Mouse (Mus musculus): ENCODE measurements around the gene Tarm1.

The Tarm1 gene

DNA sequence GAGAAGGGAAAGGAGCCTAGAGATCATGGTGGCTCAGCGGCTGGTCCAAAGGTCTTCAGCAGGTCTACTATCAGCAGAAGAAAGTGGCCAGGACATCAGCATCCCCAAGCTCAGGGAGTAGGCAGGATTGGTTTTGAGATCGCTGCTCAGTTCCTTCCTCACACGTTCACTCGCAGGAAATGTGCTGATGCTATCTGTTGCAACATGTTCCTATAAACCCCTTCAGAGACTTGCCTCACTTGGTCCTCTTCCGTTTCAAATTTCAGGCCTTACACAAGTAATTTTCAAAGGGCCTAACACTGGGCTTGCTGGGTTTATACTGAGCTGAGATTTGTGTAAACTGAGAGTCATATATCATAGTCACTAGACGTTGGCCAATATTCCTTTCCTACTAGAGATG lies at the start of gene Tarm1:
Gene Tarm1, minus strand, starts transcription at position 186 of the 400 bp plus-strand sequence.
- no peak for DNase-seq (ENCODE audit: low spot score)

DNA sequence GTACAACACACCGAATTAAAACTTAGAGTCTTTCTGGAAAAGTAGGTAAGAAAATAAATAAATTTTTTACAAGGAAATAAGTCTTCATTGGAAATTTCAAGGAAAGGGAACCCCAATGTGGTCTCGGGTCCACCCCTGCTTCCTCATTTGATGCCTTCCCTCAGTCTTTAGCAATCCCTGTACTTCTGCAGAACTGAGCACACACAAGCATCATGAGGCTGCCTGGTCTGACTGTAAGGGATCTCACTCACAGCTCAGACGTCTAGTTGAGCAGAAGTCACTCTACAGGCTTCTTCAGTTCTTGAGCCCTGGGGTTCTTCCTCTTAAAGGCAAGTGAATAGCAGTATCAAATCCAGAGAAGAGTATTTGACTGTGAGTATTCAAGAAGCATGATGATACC lies 3.5 kb upstream of the Tarm1 start:
- no peak for DNase-seq (ENCODE audit: low spot score)

DNA sequence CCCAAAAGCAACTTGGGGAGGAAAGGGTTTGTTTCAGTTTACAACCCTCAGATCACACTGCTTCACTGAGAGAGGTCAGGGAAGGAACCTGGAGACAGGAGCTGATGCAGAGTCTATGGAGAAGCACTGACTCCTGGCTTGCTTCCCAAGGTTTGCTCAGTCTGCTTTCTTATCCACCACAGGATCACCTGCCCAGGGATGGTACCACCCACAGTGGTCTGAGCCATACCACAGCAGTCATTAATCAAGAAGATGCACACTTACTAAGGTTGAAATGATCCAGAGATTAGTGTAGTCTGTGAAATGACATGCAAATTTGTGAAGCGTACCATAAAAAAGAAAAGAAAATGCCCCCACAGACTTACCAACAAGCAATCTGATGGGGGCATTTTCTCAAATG lies 2.0 kb downstream of the Tarm1 start:
- DNase-seq (ENCODE audit: low spot score), result no peak

DNA sequence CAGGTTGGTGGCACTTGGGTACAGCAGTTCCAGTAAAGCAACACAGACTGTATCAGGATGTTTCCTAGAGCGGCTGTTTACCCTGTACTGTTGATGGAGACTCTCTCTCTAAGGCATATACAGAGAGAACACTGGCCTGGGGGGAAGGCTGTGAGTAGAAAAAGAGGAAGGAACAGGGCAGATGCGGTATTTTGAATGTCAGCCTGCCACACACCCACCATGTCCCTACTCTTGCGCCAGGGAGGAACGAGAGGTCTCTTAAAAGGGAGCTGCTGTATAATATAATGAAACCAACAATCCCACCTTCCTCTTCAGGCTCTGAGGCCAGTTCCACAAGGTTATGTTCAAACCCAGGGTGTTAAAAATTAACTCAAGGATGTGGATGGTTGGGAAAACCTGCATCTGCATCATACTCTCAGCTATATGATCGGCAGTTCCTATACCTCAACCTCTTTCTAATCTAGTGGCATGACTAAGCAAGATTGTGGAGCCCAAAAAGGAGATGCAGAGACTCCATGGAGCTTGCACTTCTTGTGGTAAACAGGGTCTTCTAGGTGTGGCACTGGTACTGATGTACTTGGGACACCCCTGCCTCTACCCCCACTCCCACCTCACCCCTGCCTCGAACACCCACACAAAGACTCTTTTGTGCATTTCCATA lies 20.3 kb downstream of the Tarm1 start:
- no peak for DNase-seq (ENCODE audit: low spot score)

DNA sequence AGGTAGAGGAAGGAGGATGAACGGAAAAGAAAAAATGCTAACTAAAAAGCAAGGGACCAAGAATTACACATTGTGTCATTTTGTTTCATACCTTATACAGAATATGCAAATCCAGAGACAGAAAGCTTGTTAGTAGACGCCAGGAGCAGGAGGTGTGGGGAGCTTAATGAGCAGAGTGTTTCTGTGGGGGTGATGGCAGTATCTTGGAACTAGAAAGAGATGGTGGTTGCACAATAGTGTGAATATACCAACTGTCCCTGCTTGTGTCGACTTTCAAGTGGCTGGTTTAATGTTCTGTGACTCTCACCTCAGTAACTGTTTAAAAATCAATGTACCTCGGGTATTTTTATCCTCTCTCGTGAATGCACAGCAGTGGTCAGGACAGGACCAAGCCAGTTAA lies 25.7 kb downstream of the Tarm1 start:
- no peak for DNase-seq (ENCODE audit: low spot score)

DNA sequence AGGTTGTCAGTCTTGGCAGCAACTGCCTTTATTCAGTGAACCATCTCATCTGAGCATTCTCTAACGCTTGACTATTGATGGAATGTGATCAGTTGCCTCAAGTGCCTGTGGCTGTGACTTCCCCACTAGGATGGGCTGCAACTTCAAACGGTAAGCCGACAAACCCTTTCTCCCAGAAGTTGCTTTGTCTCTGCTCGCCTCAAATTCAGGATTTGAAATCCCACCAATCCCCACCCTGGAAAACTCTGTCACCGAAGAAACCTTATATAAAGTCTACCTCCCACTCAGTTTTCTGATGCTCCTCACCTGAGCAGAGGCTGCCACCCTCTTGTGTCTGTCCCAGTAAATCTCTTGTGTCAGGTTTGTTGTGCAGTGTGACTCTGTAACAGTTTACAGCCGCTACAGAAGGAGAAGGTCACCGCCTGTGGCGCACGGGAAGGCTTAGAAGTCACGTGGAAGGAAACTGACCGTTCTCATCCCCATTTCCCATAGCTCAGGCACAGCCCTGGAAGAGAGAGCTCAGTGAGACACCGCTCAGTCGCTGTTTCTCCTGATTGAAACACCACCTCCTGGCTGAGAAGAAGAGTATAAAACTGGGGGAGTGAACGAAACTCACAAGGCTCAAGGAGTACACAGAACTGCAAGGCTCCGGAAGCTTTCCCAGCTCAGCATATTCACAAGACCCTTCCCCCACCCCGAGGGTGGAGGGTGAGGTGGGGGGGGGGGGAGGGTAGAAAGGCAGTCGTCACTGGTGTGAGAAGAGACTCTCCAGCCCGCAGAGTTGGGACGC lies 27.9 kb downstream of the Tarm1 start:
- no peak for DNase-seq (ENCODE audit: low spot score)

DNA sequence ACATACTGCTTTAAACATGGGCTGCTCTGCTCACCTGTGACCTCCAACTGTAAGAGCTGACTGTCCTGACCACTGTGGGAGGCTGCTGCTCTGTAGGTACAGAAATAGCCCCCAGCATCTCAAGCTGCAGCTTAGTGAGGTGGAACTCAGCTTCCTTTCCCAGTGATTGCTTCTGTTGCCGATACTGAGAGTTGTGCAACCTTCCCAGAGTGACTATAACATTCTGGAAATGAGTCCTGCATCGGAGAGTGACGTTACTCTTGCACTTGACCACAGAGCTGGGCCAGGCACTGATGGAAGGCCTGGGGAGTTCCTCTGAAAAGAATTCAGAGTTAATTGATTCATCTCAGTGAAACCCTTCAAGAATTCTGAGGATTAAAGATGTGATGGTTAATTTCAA lies 29.6 kb downstream of the Tarm1 start:
- DNase-seq (ENCODE audit: low spot score), result no peak

DNA sequence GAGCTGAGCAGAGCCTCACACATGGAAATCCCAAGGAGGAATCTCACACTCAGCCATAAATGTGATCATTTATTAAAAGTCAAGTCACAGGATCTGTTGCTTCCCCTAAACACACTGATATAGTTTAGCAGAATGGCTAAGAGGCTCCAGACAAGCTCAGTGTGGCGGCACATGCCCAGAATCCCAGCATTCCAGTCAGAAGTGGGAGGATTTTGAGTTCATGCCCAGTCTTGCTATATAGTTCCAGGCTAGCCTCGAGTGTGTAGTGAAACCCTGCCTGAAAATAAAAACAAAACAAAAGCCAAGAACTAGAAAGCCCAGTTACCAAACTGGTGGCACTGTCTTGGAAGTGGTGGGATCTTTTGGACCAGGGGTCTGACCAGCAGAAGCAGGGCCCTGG lies 33.8 kb downstream of the Tarm1 start:
- DNase-seq (ENCODE audit: low spot score), result no peak

DNA sequence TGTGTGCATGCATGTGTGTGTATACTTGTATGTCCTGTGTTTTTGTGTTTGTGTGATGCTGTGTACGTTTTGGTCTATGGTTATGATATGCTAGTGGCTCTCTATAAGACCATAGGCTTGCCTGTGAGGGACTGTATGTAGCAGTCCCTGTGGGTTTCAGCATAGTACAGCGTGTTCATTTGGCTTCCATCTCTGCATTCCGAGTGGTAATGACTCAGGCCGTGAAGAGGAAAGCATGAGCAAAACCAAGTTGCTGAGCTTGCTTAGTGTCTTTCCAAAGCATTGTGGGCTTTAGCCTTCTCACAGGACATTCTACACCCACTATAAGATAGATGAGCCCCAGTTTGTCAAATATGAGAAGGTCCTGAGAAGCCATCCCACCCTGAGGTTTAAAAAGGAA lies 39.1 kb downstream of the Tarm1 start:
- DNase-seq (ENCODE audit: low spot score), result no peak

DNA sequence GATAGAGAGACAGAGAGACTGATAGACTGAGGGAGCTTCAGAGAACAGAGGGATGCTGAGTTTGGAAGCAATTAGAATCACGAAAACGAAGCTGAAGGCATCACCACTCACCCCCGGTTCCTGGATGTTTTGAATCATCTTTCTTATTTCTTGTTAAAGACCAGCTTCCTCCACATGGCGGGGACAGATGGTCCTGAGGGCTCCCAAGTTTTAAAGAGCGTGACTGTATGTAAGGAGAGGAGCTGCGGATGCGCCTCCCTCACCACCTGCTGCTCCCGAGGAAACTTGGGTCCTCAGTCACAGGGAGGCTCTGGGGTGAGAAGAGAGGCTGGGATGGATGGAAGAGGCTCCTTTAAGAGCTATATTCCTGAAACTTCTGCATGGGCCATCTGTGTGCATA lies 42.2 kb downstream of the Tarm1 start:
- DNase-seq (ENCODE audit: low spot score), result no peak

DNA sequence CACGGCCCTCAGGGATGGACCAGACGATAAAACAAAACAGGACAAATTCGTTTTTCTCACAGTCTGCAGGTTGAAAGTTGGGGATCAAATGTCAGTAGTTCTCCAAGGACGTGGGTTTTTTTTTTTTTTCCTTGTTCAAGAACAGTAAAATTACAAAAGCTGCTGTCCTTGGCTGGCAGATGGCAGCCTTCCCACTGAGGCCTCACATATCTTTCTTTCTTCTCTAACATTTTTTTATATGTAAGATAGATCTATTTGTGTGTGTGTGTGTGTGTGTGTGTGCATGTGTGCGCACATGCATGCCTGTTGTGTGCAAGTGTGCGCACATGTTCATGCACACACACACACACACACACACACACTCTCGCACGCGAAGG lies 44.6 kb downstream of the Tarm1 start:
- DNase-seq (ENCODE audit: low spot score), result no peak

DNA sequence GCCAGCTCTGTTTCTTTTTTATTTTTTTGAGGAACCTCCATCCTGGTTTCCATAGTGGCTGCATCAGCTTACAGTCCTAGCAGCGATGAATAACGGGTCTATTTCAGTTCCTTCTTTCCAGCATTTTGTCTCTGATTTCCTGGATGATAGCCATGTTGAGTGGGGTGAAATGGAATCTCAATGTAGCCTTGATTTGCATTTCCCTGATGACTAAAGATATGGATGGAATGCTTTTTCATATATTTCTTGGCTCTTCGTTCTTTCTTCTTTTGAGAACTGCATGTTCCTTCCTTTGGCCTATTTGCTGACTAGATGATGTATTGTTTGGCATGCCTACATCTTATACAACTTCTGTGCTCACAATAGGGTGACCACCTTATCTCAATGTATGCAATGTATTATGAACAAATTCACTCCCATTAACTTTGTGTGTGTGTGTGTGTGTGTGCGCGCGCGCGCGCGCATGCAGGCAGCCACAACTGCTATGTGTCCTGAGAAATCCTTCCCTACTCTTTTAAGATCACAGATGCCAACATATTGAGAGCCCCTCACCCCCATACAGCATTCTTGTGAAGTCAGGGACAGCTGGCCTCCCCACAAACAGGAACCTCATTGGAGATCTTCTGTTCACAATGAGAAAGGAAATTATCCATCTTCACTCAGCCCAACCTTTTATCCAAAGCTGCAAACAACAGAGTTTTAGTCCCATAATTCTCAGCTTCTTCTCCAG lies 45.1 kb downstream of the Tarm1 start:
- no peak for DNase-seq (ENCODE audit: low spot score)

DNA sequence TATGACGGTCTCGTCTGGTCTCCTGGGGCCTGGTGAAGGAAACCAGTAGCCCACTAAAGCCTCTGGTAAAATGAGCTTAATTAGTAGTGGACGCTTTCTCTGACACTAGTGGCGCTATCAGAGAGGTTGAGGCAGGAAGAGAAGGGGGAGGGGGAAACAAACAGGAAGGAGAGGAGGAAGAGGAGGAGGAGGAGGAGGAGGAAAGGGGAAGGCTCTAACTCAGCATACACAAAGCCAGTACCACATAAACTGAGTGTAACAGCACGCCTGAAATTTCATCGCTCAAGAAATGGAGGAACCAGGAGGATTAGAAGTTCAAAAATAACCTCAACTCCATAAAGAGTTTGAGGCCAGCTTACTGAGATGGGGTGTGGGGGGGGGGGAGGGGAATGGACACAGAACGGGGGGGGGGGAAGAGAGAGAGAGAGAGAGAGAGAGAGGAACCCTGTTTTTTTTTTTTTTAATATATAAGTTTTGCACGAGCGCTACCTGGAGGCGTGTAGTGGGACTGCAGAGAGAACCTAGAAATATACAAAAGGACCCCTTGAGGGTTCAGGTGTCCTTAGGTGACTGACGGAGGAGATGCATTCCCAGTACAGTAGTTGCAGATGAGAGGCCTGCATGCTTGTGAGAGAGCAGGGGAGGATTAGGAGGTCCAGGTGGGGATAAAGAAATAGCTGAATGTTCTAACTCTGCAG lies 48.8 kb downstream of the Tarm1 start:
- no peak for DNase-seq (ENCODE audit: low spot score)

DNA sequence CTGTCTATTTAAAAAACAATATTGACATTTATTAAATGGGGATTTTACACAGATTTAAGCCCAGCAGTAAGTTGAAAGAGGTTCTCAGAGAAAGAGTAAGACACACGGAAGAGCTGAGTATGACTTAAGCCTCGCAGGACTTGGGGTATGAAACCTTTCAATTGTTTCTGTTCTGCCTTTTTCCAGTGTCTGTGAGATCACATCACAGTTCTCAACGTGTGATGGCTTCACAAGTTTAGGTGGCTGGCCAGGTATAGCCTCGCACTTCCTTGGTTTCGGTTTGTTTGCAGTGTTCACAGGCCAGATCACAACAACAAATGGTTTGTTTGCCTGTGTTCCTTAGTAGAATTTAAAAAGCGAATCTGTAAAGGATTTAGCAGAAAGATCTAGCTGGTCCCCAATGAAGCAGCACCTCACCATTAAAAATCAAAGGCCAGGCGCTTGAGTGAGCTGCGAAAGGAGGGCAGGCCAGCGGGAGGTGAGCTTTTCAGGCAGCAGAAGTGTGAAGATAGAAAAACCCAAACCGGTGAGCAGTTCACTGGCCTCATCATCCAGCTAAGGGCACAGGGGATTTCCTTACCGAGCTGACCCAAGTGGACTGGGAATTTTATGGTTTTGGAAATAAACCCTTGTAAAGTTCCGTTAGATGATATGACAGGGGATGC lies 49.5 kb downstream of the Tarm1 start:
- DNase-seq (ENCODE audit: low spot score), result no peak

DNA sequence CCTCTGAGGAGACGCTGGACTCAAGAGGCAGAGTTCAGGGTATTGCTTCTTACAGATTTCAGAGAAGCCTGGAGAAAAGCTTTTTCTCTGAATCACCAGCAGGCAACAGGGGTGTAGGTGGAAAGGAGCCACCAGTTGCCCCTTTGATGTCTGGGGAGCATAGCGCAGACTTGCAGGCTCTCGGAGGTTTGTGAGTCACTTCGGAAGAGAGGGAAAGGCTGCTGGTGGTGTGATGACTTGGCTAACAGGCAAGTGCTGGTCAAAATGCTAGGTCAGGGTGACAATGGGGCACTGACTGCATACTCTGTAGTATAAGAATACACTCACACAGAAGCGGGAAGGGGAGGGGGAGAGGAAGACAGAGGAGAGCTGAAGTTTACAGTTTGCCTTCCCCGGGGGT lies 51.3 kb downstream of the Tarm1 start:
- DNase-seq (ENCODE audit: low spot score), result peak; percentile 8

DNA sequence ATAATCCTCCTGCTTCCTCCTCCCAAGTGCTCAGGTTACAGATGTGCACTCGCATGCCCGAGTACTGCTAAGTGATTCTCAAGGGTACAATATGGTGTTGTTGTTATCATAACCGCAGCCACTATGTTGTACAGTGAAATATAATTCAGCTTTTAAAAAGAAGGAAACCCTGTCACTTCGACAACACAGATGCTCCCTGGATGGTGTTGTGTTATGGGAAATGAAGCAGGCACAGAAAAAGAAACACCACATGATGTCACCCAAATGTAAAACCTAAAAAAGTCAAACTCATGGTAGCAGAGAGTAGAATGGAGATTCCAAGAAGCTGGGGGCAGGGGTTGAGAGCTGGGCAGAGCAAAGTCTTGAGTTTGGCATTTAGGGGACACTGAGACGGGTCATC lies 51.8 kb downstream of the Tarm1 start:
- no peak for DNase-seq (ENCODE audit: low spot score)

DNA sequence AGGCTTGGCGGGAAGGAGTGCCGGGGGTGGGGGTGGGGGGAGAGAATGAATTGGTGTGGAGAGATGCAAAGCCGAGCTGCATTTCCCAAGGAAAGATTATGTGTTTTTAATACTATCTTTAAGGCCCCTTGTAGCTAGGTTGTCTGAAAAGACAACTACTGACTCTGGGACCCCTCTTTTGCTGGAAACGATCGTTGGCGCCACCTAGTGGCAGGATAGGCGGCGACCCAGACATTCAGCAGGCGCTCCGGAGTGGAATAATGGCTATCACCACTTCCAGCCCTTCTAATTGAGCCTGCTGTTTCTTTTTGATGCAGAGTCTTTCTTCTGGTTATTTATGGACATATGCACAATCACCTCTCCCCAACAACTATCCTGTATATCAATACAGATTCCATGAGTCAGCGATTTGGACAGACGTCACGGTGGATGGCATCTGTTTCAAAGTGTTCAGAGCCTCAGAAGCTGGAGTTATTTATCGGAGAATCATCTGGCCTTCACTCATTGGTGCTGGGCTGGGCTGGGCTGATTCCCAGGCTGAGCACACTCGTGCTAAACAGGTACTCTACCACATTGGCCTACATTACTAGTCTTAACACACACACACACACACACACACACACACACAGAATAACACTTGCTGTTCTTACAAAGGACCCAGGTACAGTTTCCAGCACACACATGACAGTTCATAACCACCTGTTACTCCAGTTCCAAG lies 53.5 kb downstream of the Tarm1 start:
- peak; percentile 31 for DNase-seq (ENCODE audit: low spot score)

DNA sequence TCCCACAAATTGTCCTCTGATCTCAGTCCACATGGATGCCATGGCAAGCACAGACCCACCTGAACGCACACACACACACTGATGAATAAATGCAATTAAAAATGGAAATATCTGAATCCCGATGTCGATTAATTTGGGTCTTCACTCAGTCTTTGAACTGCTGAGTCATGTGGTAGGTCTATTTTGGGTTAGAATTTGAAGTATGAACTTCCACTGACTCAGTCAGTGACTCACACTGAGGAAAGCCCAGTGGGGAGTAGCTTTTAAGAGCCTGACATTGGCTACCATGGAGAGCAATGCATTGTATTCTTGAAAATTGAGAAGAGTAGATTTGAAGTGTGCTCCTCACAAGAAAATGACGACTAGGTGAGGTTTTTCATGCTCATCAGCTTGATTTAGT lies 55.4 kb downstream of the Tarm1 start:
- DNase-seq (ENCODE audit: low spot score), result no peak

DNA sequence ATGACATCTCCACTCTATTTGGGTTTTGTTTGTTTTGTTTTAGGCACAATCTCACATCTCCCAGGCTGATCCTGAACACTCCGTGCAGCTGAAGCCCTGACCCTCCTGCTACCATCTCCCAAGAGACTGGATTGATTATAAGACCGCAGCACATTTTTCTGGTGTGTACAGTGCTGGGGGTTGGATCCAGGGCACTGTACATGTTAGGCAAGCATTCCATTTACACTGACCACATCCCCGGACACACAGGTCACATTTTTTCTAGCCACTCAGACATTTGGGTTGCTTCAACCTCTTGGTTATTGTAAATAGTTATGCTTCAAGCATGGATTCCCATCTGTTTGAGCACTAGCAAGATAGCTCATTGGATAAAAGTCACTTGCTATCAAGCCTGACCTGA lies 55.8 kb downstream of the Tarm1 start:
- no peak for DNase-seq (ENCODE audit: low spot score)

DNA sequence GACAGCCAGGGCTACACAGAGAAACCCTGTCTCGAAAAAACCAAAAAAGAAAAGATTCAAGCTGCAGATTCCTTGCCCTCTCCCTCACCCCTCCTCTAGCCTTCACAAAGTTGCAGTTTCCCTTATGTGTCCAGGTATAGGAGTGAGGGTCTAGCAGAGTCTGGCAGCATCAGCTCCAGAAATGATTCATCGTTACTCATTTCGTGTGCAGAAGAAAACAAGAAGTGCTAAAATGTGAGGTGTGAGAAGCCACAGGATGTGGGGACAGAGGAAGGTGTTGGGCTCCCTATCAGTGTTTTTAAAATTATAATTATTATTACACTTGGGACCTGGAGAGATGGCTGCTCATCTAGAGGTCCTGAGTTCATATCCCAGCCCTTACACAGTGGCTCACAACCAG lies 57.7 kb downstream of the Tarm1 start:
- DNase-seq (ENCODE audit: low spot score), result no peak

DNA sequence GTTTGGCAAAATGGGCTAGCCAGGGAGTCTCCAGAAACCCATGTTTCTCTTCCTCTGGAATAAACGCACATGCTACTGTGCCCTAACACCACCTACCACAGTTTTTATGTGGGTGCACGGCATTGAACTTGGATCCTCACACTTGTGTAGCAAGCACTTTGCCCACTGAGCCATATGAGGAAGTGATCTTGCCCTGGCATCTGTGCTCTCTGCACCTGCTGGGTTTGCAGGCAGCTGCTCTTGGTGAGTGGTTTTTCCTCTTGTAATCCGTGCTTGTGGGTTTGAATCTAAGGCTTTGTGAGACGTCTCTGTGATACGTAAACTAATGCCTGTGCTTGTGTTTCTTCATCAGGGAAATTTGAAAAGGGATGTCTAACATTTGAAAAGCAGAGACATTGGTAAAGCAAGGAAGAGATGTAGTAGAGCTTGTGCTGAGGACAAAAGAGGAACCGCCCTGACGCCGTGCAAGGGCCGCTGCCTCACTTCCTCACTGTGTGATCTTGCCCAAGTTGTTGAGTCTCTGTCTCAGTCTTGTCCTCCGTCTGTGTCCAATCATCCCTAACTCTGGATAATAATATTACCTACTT lies 59.9 kb downstream of the Tarm1 start:
- no peak for DNase-seq (ENCODE audit: low spot score)

Measured in adipocyte (in vitro differentiated cells).